Mouse (Mus musculus) hindbrain, postnatal 0 days (tissue): ENCODE results near the gene Nucb1. TPM values are rescaled to one million over a fixed set of nuclear protein-coding genes. Genes with fewer than 3 reads are reported as not detected.

ENCODE experiments used
- ATAC-seq: fragments of 200-750 bp; cut with Nextera tagmentation; 2 replicates; pipeline ENCODE4 v1.8.0; 2017; ENCODE audit warnings: mild to moderate bottlenecking, moderate TSS enrichment, moderate library complexity
- DNase-seq: peaks from one replicate; pipeline ENCODE4 v3.0.0-alpha.2; 2015; ENCODE audit warnings: low spot score
- H3K27ac ChIP-seq: fragments of 300-500 bp; sonication (generic); 2 replicates; pipeline ENCODE4 v1.5.1; 2014; ENCODE audit warnings: mild to moderate bottlenecking
- H3K27me3 ChIP-seq: fragments of 300-500 bp; sonication (generic); 2 replicates; pipeline ENCODE4 v1.6.1; 2014; ENCODE audit warnings: low read length, mixed read lengths; ENCODE audit not compliant: insufficient read depth
- H3K36me3 ChIP-seq: fragments of 300-500 bp; sonication (generic); 2 replicates; pipeline ENCODE4 v1.6.1; 2014; ENCODE audit warnings: low read length, mixed read lengths; ENCODE audit not compliant: insufficient read depth
- H3K4me1 ChIP-seq: fragments of 300-500 bp; sonication (generic); 2 replicates; pipeline ENCODE4 v1.6.1; 2014; ENCODE audit warnings: antibody characterized with exemption, low read length, mixed read lengths; ENCODE audit not compliant: insufficient read depth
- H3K4me2 ChIP-seq: fragments of 300-500 bp; sonication (generic); 2 replicates; pipeline ENCODE4 v1.6.1; 2014; ENCODE audit warnings: low read depth, mild to moderate bottlenecking, low read length, moderate library complexity, mixed read lengths
- H3K4me3 ChIP-seq: fragments of 300-500 bp; sonication (generic); 2 replicates; pipeline ENCODE4 v1.5.1; 2014; ENCODE audit warnings: low read length
- H3K9ac ChIP-seq: fragments of 300-500 bp; sonication (generic); replicated peaks from 2 replicates; pipeline ENCODE4 v1.6.1; 2014; ENCODE audit warnings: mild to moderate bottlenecking, low read length, moderate library complexity, mixed read lengths
- H3K9me3 ChIP-seq: fragments of 300-500 bp; sonication (generic); 2 replicates; pipeline ENCODE4 v1.6.1; 2016; ENCODE audit warnings: low read length, mixed read lengths
- CTCF ChIP-seq: IDR thresholded peaks from 2 replicates; pipeline ENCODE4 v1.5.1; 2016; ENCODE audit warnings: antibody characterized with exemption, control low read depth, low read depth
- WGBS: fragments of 180-500 bp; shearing (Covaris S2); extraction: QIAGEN DNeasy Blood & Tissue Kit; methylation state at CpG from one replicate; pipeline ENCODE4 v1.1.7; 2014; 5-methylcytosine and 5-hydroxymethylcytosine counted together
- polyA plus RNA-seq: library from polyadenylated mRNA; unstranded; fragments of >200 nt; fragmentation: Nextera tagmentation; extraction: Ambion mirVana; gene quantifications from 2 replicates; pipeline ENCODE4 v1.2.1, GENCODE M21; 2015
- total RNA-seq: library from RNA; depleted of rRNA; stranded (reverse); fragments of >200 nt; gene quantifications from 2 replicates; pipeline ENCODE4 v1.2.3, GENCODE M21; 2014

Gene Nucb1
- total and polyA plus RNA-seq, 2 experiments from 2014 or later = 93.7 to 144 TPM

DNA sequence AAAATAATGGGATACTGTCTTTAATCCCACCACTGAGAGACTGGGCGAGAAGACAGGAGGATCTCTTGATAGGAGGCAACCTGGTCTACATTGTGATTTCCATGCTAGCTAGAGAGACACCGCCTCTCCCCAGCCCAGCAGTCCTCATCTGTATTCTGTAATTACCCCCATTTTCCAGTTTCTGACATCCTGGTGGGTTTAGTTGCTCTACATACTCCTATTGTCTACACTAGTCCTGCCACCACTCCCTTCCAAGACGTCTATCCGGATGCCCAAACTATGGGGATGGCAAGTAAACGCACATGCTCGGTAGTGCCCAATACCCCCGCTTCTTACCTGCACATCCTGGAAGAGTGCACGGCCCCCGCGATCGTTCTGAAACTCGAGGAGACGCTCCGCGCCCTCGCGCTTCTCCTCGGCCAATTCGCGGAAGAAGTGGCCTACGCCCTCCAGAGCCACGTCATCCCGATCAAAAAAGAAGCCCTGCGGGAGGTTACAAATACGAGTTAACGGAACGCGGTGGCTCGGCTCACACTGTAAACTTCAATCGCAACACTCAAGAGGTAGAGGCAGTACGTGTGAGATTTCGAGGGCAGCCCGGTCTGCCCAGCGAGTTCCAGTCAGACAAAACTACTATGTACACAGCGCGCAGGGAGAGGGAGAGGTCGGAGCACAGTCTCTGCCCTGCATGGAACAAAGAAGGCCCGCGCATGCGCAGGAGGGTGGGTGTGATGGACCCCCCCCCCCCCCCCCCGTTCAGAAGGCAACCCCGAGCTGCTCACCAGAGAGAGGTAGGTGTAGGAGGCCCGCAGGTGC lies 51.2 kb downstream of the Nucb1 start:
- peaks cover 21% of the 10 kb centered on the region for H3K36me3 ChIP-seq
- H3K27me3 ChIP-seq = no peaks in the 10 kb centered on the region
- peak overlapping the region; percentile 50 for H3K4me3 ChIP-seq
- peak overlapping the region; percentile 62 for H3K4me2 ChIP-seq
- peaks cover 18% of the 10 kb centered on the region for H3K4me1 ChIP-seq
- peak overlapping the region; percentile 94 for H3K27ac ChIP-seq
- no peaks in the 10 kb centered on the region for H3K9me3 ChIP-seq
- DNase-seq = peak; percentile 91
- H3K9ac ChIP-seq = peak overlapping the region; percentile 67
- peak; percentile 72 for ATAC-seq
- WGBS = under 1% methylated on average over 38 of the region's 43 CpGs
- no peak for TF ChIP-seq CTCF

DNA sequence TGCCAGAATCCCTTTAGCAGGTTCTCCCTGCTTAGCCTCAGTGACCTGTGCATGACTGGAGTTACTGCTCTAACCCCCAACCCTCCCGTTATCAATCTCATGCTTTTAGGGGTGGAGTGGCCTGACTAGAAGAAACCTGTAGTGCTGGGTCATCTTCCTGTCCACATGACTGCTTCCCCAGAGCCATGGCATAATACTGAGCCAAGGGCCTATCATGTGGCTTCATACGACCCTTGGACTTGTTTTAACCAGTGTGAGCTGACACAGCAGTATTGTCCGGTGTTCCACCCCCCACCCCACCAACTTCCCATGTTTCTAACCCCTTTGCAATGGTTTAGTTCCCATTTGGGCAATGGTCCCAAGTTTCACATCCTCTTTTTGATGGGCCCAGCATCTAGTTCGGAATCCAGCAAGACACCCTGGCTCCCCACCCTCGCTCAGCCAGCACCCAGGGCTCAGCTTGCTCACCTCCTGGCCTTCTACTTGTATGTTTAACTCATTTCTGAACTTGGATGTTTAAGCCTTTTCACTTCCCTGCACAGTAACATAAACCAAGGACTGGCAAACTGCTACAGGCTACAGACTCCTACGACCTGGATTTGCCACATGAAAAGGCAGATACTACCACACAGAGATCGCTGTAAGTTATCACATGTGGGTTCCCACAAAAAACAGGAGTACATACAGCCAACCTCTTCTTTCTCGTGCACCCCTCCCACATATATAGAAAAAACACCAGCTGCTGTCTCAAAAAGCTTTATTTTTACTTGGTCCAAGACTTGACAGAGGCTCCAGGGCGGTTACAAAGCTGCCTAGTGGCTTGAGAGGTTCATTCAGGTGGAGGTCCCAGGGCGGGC lies 52.8 kb downstream of the Nucb1 start:
- peak; percentile 21 for DNase-seq
- no peak for TF ChIP-seq CTCF
- Histone ChIP-seq H3K27ac (peak overlapping the region; percentile 94), H3K4me1 (peaks cover 18% of the 10 kb centered on the region), H3K36me3 (peaks cover 21% of the 10 kb centered on the region), H3K9me3 (no peaks in the 10 kb centered on the region), H3K4me2 (peak overlapping the region; percentile 62), H3K4me3 (peak overlapping the region; percentile 50), H3K27me3 (no peaks in the 10 kb centered on the region), H3K9ac (no peak overlapping the region; the same call in 1 of the 2 replicates)
- WGBS = 59% methylated on average over 9 of the region's 10 CpGs
- no peak for ATAC-seq

- Histone ChIP-seq H3K27ac (peak overlapping the region; percentile 37), H3K4me2 (peak overlapping the region; percentile 62), H3K4me1 (peaks cover 18% of the 10 kb centered on the region), H3K9me3 (no peaks in the 10 kb centered on the region), H3K9ac (no peak overlapping the region; the same call in 1 of the 2 replicates), H3K36me3 (peaks cover 23% of the 10 kb centered on the region), H3K27me3 (no peaks in the 10 kb centered on the region), H3K4me3 (no peak overlapping the region)
- TF ChIP-seq CTCF = no peak
- DNase-seq (no peak), ATAC-seq (no peak)
- 51% methylated on average over 9 of the region's 9 CpGs for WGBS
Observed at GRCm38 (mm10) chr7:45456721-45457203, 53.4 kb downstream of the Nucb1 start.

DNA sequence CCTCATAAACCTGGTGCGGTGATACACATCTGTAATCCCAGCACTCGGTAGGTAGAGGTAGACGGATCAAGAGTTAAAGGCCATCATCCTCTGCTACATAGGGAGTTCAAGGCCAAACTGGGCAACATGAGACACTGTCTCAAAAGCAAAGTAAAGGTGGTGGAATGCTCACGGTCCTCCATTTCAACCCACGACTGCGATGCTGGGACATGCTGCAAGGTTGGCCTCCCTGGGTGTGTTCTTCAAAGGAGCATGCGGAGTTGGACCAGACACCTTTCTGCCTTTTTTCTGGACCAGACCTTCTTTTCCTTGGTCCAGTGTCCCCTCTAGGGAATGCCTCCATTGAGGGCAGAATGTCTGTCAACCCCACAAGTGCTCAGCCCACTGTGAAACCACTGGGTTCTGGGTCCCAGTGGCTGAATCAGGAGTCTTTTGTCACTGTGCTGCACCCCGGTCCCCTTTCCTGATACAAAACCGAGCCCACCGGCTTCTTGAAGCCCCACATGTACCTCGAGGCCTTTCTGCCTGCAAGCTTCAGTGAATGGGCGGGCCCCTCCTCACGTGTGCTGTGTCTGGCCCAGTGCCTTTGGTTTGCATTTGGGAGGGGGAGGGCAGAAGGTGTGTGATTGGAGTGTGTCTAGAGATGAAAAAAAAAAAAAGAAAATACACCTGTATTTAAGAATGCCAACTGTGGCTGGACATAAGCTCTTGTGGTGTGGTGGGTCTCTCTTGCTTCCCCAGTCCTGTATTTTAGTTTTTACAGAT lies 54.1 kb downstream of the Nucb1 start:
- no peak overlapping the region for H3K4me2 ChIP-seq
- ATAC-seq (no peak), DNase-seq (no peak)
- H3K4me1 ChIP-seq = peaks cover 18% of the 10 kb centered on the region
- H3K9me3 ChIP-seq = no peaks in the 10 kb centered on the region
- no peak for TF ChIP-seq CTCF
- H3K27me3 ChIP-seq = no peaks in the 10 kb centered on the region
- H3K36me3 ChIP-seq = peaks cover 24% of the 10 kb centered on the region
- H3K9ac ChIP-seq = no peak overlapping the region
- no peak overlapping the region for H3K4me3 ChIP-seq
- WGBS = 77% methylated on average over 13 of the region's 13 CpGs
- no peak overlapping the region for H3K27ac ChIP-seq

DNA sequence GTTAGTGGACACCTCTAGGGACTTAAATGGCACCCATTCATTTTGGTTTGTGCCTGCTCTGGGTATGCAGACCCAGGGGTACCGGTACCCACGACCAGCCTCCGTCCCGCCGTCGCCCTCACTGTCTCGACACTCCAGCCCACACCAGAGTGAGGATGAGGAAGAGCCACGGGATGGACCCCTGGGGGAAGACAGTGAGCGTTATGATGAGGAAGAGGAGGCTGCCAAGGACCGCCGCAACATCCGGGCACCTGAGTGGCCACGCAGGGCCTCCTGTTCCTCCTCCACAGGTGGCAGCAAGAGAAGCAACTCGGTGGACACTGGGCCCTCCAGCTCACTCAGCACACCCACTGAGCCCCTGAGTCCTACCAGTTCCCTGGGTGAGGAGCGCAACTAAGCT lies 55.2 kb downstream of the Nucb1 start:
- Histone ChIP-seq H3K27me3 (no peaks in the 10 kb centered on the region), H3K36me3 (peaks cover 24% of the 10 kb centered on the region), H3K27ac (no peak overlapping the region), H3K4me1 (peaks cover 10% of the 10 kb centered on the region), H3K9me3 (no peaks in the 10 kb centered on the region), H3K4me3 (no peak overlapping the region), H3K4me2 (no peak overlapping the region), H3K9ac (no peak overlapping the region)
- ATAC-seq (no peak), DNase-seq (no peak)
- 93% methylated on average over 15 of the region's 15 CpGs for WGBS
- no peak for TF ChIP-seq CTCF

- Histone ChIP-seq H3K27me3 (no peaks in the 10 kb centered on the region), H3K9ac (no peak overlapping the region), H3K4me2 (no peak overlapping the region), H3K4me1 (no peaks in the 10 kb centered on the region), H3K36me3 (peaks cover 32% of the 10 kb centered on the region), H3K4me3 (0 out of 2 replicates have a peak overlapping the region, but pooled peaks have one; percentile 6), H3K9me3 (no peaks in the 10 kb centered on the region), H3K27ac (peak overlapping the region; percentile 45; the same call in 1 of the 2 replicates)
- peak; percentile 88 for TF ChIP-seq CTCF
- ATAC-seq (peak; percentile 79), DNase-seq (peak; percentile 87)
- WGBS = 56% methylated on average over 23 of the region's 23 CpGs
Observed at GRCm38 (mm10) chr7:45451344-45451982, 58.7 kb downstream of the Nucb1 start.
